ENCODE assay signal across 20 mouse cellular contexts in genomic region chr15:96351432-96351831, GRCm38 (mm10).
"Had no signal": no experiment of that assay in that cellular context is flagged by ENCODE, and none has a peak within 500 bp of the region (broad histone marks: within the 10 kb centered on the region; RNA-seq: fewer than 3 reads in every experiment).

No protein-coding gene starts in this region.

- DNase-seq: kidney, adult 8-10 months; kidney, postnatal 10 days; kidney, postnatal 36 days; layer of hippocampus, postnatal 36 days; liver, embryonic 13.5 days; lung, postnatal 10 days; right cerebral cortex, adult 18-20 months; right cerebral cortex, postnatal 14 days; right cerebral cortex, postnatal 4 days; thymus, adult 2 months; thymus, postnatal 14 days; thymus, postnatal 4 days had no signal

- H3K4me1 ChIP-seq: liver, embryonic 13.5 days; midbrain, embryonic 10.5 days had no signal

- H3K27ac ChIP-seq: kidney, embryonic 15.5 days; left cerebral cortex, adult 2 months; liver, embryonic 13.5 days; midbrain, embryonic 10.5 days; midbrain, embryonic 13.5 days; stomach, postnatal 0 days had no signal

- H3K9ac ChIP-seq: kidney, embryonic 15.5 days; liver, embryonic 13.5 days; midbrain, embryonic 13.5 days had no signal

- ATAC-seq: midbrain, embryonic 13.5 days; midbrain, embryonic 16.5 days had no signal

- H3K4me3 ChIP-seq: kidney, embryonic 15.5 days; left cerebral cortex, adult 2 months; liver, embryonic 13.5 days; megakaryocyte, embryonic 14.5 days; midbrain, embryonic 10.5 days; midbrain, embryonic 13.5 days; myocyte had no signal

- H3K4me2 ChIP-seq: kidney, embryonic 15.5 days; liver, embryonic 13.5 days; midbrain, embryonic 13.5 days had no signal

- H3K27me3 ChIP-seq: kidney, embryonic 15.5 days; liver, embryonic 13.5 days; megakaryocyte, embryonic 14.5 days; midbrain, embryonic 13.5 days had no signal

- H3K9me3 ChIP-seq: kidney, embryonic 15.5 days; liver, embryonic 13.5 days; midbrain, embryonic 10.5 days; midbrain, embryonic 13.5 days had no signal
